Mouse (Mus musculus) liver, adult 10 weeks (tissue): ENCODE results near the gene 1700080E11Rik. TPM values are rescaled to one million over a fixed set of nuclear protein-coding genes. Genes with fewer than 3 reads are reported as not detected.

ENCODE experiments used
- polyA plus RNA-seq: library from polyadenylated mRNA; stranded (reverse); fragments of 350-450 nt; fragmentation: Illumina TruSeq; extraction: RNeasy Lipid Tissue Mini Kit (QIAGEN cat#74804); gene quantifications from one replicate; pipeline ENCODE4 v1.2.3, GENCODE M21; 2014; ENCODE audit warnings: low read depth, low replicate concordance

Gene 1700080E11Rik
- polyA plus RNA-seq = not detected

GRCm38 (mm10) chr9:105144992-105145391 lies at the start of gene 1700080E11Rik:
Gene 1700080E11Rik (minus strand): TSS chr9:105145092.

GRCm38 (mm10) chr9:105131253-105132001 lies 13.5 kb downstream of the 1700080E11Rik start, which contains the start of gene Nudt16:
Gene Nudt16 (minus strand): TSS chr9:105131824.

Other genes with a start within 250 kb of the 1700080E11Rik start
- 42.1 TPM for gene Mrpl3, start 91.9 kb downstream of the 1700080E11Rik start, polyA plus RNA-seq
- 12.1 TPM for gene Nudt16, start 13.3 kb downstream of the 1700080E11Rik start, polyA plus RNA-seq